Mouse (Mus musculus) spleen, adult 2 months (tissue): ENCODE results near the gene Hk1.

Source experiments
- CTCF ChIP-seq: fragments of 200-500 bp; IDR thresholded peaks from 2 replicates; pipeline ENCODE4 v1.5.1; 2011; ENCODE audit warnings: mild to moderate bottlenecking, inconsistent platforms; ENCODE audit not compliant: insufficient read depth, insufficient read length, insufficient replicate concordance; ENCODE audit errors: extremely low read depth
- POLR2A ChIP-seq: fragments of 200-500 bp; IDR thresholded peaks from 2 replicates; pipeline ENCODE4 v1.6.1; 2011; ENCODE audit warnings: low read depth, low read length, inconsistent platforms

- no peak for TF ChIP-seq POLR2A
- no peak for TF ChIP-seq CTCF
Measured at GRCm38 (mm10) chr10:62244067-62244466, 135.6 kb downstream of the Hk1 start.
